Mouse (Mus musculus) adrenal gland, postnatal 14 days (tissue): ENCODE data around the gene Srsf3. TPM values are rescaled to one million over a fixed set of nuclear protein-coding genes. Genes with fewer than 3 reads are reported as not detected.

Source experiments
- DNase-seq: peaks from one replicate; pipeline ENCODE4 v3.0.0; 2021; ENCODE audit warnings: mixed read lengths
- total RNA-seq: library from RNA; stranded (reverse); gene quantifications from 2 replicates; pipeline ENCODE4 v1.2.3, GENCODE M21; 2021

The Srsf3 gene
- total RNA-seq, 1 experiment from 2014 or later = 167 TPM

DNA sequence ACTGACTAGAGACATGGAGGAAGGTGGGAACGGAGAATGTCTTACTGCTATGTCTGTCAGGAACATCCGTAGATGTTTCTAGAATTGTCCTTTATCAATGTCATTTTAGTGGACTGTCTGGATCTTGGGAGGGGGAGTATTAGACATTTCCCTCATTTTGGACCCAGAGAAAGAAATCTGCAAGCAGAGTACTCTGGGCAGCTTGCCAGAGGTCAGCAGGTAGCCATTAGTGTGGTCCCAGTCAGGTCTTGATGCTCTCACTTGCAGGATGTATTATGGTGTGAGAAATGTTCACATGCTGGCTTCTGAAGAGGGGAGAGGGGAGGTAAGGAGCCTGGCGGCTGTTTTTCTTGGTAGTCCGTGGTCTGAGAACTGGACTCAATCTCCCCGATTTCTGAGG, 60.1 kb downstream of the Srsf3 start:
- no peak for DNase-seq

Other genes starting within 250 kb of the Srsf3 start
- gene Brpf3, start 231.5 kb upstream of the Srsf3 start, total RNA-seq = 62.6 and 64.5 TPM in 2 replicates
- 0.15 TPM in 1 of 2 replicates, not detected in the other for gene Pnpla1, start 174.2 kb upstream of the Srsf3 start, total RNA-seq
- not detected in 2 replicates for gene 4930539E08Rik, start 117.3 kb upstream of the Srsf3 start, total RNA-seq
- 0.64 and 1.3 TPM in 2 replicates for gene Pxt1, start 88.8 kb upstream of the Srsf3 start, total RNA-seq
- 71.6 and 79.3 TPM in 2 replicates for gene Kctd20, start 80.7 kb upstream of the Srsf3 start, total RNA-seq
- gene Stk38, start 24.6 kb upstream of the Srsf3 start, total RNA-seq = 55.0 and 73.5 TPM in 2 replicates
- 126 and 202 TPM in 2 replicates for gene Cdkn1a, start 58.3 kb downstream of the Srsf3 start, total RNA-seq
- gene Rab44, start 81.5 kb downstream of the Srsf3 start, total RNA-seq = 0.33 and 0.38 TPM in 2 replicates
- gene Cpne5, start 205.5 kb downstream of the Srsf3 start, total RNA-seq = 0.52 and 0.83 TPM in 2 replicates
- 26.0 and 26.4 TPM in 2 replicates for gene Ppil1, start 231.6 kb downstream of the Srsf3 start, total RNA-seq
- 135 and 139 TPM in 2 replicates for gene BC004004, start 236.2 kb downstream of the Srsf3 start, total RNA-seq